Comparison of ENCODE assay signal across 14 mouse cellular contexts in the genomic region with DNA sequence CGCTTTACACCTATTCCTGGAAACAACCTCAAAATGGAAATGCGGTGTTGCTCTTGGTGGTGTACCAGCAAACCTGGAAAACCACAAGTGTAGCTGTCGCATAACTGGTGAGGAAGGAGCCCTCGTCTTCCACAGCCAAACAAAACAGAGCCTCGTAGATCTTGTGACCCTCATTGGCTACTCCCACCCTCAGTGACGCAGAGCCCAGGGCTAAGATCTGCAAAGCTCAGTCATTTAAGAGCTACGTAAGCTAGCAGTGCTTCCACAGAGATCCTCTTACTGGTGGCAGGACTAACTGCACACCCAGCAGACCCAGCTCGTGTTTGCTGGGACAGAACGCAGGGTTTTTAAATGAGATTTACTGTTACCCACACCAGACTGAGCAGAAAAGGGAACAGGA.
DNase-seq lines count a peak whose midpoint lies in the region; ATAC-seq and TF ChIP-seq lines count a peak whose summit lies in the region.
"Had no signal": no experiment of that assay in that cellular context is flagged by ENCODE, and none has a peak within 500 bp of the region (broad histone marks: within the 10 kb centered on the region; RNA-seq: fewer than 3 reads in every experiment).

No protein-coding gene starts in this region.

- no peak overlapping the region for H3K9ac ChIP-seq in embryonic facial prominence, embryonic 13.5 days
- H3K9ac ChIP-seq in kidney, postnatal 0 days (ENCODE audit: low read depth, low read length) = no peak overlapping the region

- H3K27ac ChIP-seq in embryonic facial prominence, embryonic 13.5 days = peak overlapping the region; percentile 60; the same call in 1 of the 2 replicates
- H3K27ac ChIP-seq in embryonic facial prominence, embryonic 10.5 days (replicated peaks) = no peak overlapping the region
- H3K27ac ChIP-seq in kidney, postnatal 0 days = no peak overlapping the region
- H3K27ac ChIP-seq: midbrain, embryonic 10.5 days had no signal

- no peaks in the 10 kb centered on the region for H3K9me3 ChIP-seq in embryonic facial prominence, embryonic 13.5 days
- no peaks in the 10 kb centered on the region for H3K9me3 ChIP-seq in embryonic facial prominence, embryonic 10.5 days
- no peaks in the 10 kb centered on the region for H3K9me3 ChIP-seq in kidney, postnatal 0 days (replicated peaks; ENCODE audit: low read length)
- H3K9me3 ChIP-seq: midbrain, embryonic 10.5 days had no signal

- H3K36me3 ChIP-seq in embryonic facial prominence, embryonic 13.5 days = peaks cover 15% of the 10 kb centered on the region
- peaks cover 20% of the 10 kb centered on the region for H3K36me3 ChIP-seq in embryonic facial prominence, embryonic 10.5 days (replicated peaks)
- 0 out of 2 replicates have a peak, but pooled peaks cover 11% of the 10 kb centered on the region for H3K36me3 ChIP-seq in kidney, postnatal 0 days (ENCODE audit: insufficient read depth, low read length)

- no peak overlapping the region for H3K4me3 ChIP-seq in embryonic facial prominence, embryonic 13.5 days
- no peak overlapping the region for H3K4me3 ChIP-seq in embryonic facial prominence, embryonic 10.5 days
- H3K4me3 ChIP-seq in kidney, postnatal 0 days (replicated peaks; ENCODE audit: low read depth, low read length) = no peak overlapping the region
- H3K4me3 ChIP-seq: erythroblast, embryonic 14.5 days; midbrain, embryonic 10.5 days had no signal

- no peak for ATAC-seq in embryonic facial prominence, embryonic 13.5 days (ENCODE audit: insufficient number of reproducible peaks, insufficient read depth, low FRiP score, low TSS enrichment, low read depth)
- ATAC-seq in kidney, postnatal 0 days (replicated peaks; ENCODE audit: low FRiP score, low read depth) = no peak
- no peak for ATAC-seq in erythroid progenitor cell, adult 5-6 weeks (replicated peaks; ENCODE audit: low FRiP score, poor library complexity, severe bottlenecking)
- ATAC-seq: intestine, embryonic 16.5 days had no signal

- no peak overlapping the region for H3K4me2 ChIP-seq in embryonic facial prominence, embryonic 13.5 days
- H3K4me2 ChIP-seq in kidney, postnatal 0 days (ENCODE audit: low read length) = no peak overlapping the region

- TF ChIP-seq CTCF in kidney, postnatal 0 days (IDR thresholded peaks at IDR 0.05; ENCODE audit: low read depth) = no peak

- 0 out of 2 replicates have a peak, but pooled peaks cover 3% of the 10 kb centered on the region for H3K4me1 ChIP-seq in embryonic facial prominence, embryonic 13.5 days
- no peaks in the 10 kb centered on the region for H3K4me1 ChIP-seq in embryonic facial prominence, embryonic 10.5 days
- no peaks in the 10 kb centered on the region for H3K4me1 ChIP-seq in kidney, postnatal 0 days (replicated peaks; ENCODE audit: insufficient read depth, low read length)
- H3K4me1 ChIP-seq: midbrain, embryonic 10.5 days had no signal

- 81% methylated on average over 9 of the region's 9 CpGs for WGBS in embryonic facial prominence, embryonic 13.5 days
- 89% methylated on average over 9 of the region's 9 CpGs for WGBS in embryonic facial prominence, embryonic 10.5 days
- whole genome bisulfite sequencing in kidney, postnatal 0 days = 56% methylated on average over 9 of the region's 9 CpGs

- no peak for DNase-seq in embryonic facial prominence, embryonic 10.5 days (ENCODE audit: low spot score)
- DNase-seq in thymus, postnatal 14 days = peak; percentile 5
- DNase-seq in thymus, postnatal 4 days = no peak
- DNase-seq in kidney, postnatal 0 days (ENCODE audit: low spot score) = peak; percentile 40
- DNase-seq in right cerebral cortex, postnatal 14 days = no peak
- DNase-seq in right cerebral cortex, postnatal 10 days (ENCODE audit: low spot score in 2 of 2) = no peak
- DNase-seq: cerebellum, postnatal 14 days; layer of hippocampus, postnatal 36 days; liver had no signal

- no peaks in the 10 kb centered on the region for H3K27me3 ChIP-seq in embryonic facial prominence, embryonic 13.5 days
- no peaks in the 10 kb centered on the region for H3K27me3 ChIP-seq in embryonic facial prominence, embryonic 10.5 days (replicated peaks; ENCODE audit: low read depth, poor library complexity, severe bottlenecking)
- H3K27me3 ChIP-seq in kidney, postnatal 0 days (ENCODE audit: insufficient read depth, low read length) = no peaks in the 10 kb centered on the region

Comparison
In these comparisons a context has a peak if more than half of its experiments do, and no peak if none do; other contexts are left out.
1. DNase-seq: peak in thymus, postnatal 14 days (single experiment) and kidney, postnatal 0 days (single experiment); none in embryonic facial prominence, embryonic 10.5 days (single experiment), thymus, postnatal 4 days (single experiment), right cerebral cortex, postnatal 14 days (single experiment) and right cerebral cortex, postnatal 10 days (0 of 2).